Mouse (Mus musculus) midbrain, embryonic 16.5 days (tissue): ENCODE measurements around the gene Pkp1. TPM values are rescaled to one million over a fixed set of nuclear protein-coding genes. Genes with fewer than 3 reads are reported as not detected.

Experiments used
- ATAC-seq: fragments of 200-750 bp; cut with Nextera tagmentation; 2 replicates; pipeline ENCODE4 v1.8.0; 2017; ENCODE audit warnings: moderate TSS enrichment
- H3K27ac ChIP-seq: fragments of 300-500 bp; sonication (generic); 2 replicates; pipeline ENCODE4 v1.5.1; 2014; ENCODE audit warnings: mild to moderate bottlenecking, low read length, mixed read lengths
- H3K27me3 ChIP-seq: fragments of 300-500 bp; sonication (generic); 2 replicates; pipeline ENCODE4 v1.6.1; 2014; ENCODE audit warnings: low read depth, low read length, mixed read lengths; ENCODE audit not compliant: control insufficient read depth, insufficient read depth
- H3K36me3 ChIP-seq: fragments of 300-500 bp; sonication (generic); 2 replicates; pipeline ENCODE4 v1.6.1; 2014; ENCODE audit warnings: mild to moderate bottlenecking, low read length, moderate library complexity, mixed read lengths; ENCODE audit not compliant: control insufficient read depth, insufficient read depth
- H3K4me1 ChIP-seq: fragments of 300-500 bp; sonication (generic); 2 replicates; pipeline ENCODE4 v1.6.1; 2014; ENCODE audit warnings: mild to moderate bottlenecking, low read length, mixed read lengths; ENCODE audit not compliant: control insufficient read depth, insufficient read depth
- H3K4me2 ChIP-seq: fragments of 300-500 bp; sonication (generic); 2 replicates; pipeline ENCODE4 v1.6.1; 2014; ENCODE audit warnings: mild to moderate bottlenecking, low read length, mixed read lengths
- H3K4me3 ChIP-seq: fragments of 300-500 bp; sonication (generic); 2 replicates; pipeline ENCODE4 v1.5.1; 2014; ENCODE audit warnings: low read depth, mild to moderate bottlenecking, low read length, moderate library complexity, mixed read lengths
- H3K9ac ChIP-seq: fragments of 300-500 bp; sonication (generic); 2 replicates; pipeline ENCODE4 v1.6.1; 2014; ENCODE audit warnings: low read depth, low read length, mixed read lengths
- H3K9me3 ChIP-seq: fragments of 300-500 bp; sonication (generic); replicated peaks from 2 replicates; pipeline ENCODE4 v1.6.1; 2014; ENCODE audit warnings: mild to moderate bottlenecking, low read length, mixed read lengths; ENCODE audit not compliant: control insufficient read depth, poor library complexity, severe bottlenecking
- WGBS: fragments of 180-500 bp; shearing (Covaris S2); extraction: QIAGEN DNeasy Blood & Tissue Kit; methylation state at CpG from one replicate; pipeline ENCODE4 v1.1.7; 2014; 5-methylcytosine and 5-hydroxymethylcytosine counted together
- polyA plus RNA-seq: library from polyadenylated mRNA; unstranded; fragments of >200 nt; fragmentation: Nextera tagmentation; extraction: Ambion mirVana; gene quantifications from 2 replicates; pipeline ENCODE4 v1.2.1, GENCODE M21; 2015

Gene Pkp1
- polyA plus RNA-seq, 1 experiment from 2014 or later = not detected

- Histone ChIP-seq H3K36me3 (no peaks in the 10 kb centered on the region), H3K9me3 (no peaks in the 10 kb centered on the region), H3K4me2 (no peak overlapping the region), H3K4me3 (no peak overlapping the region), H3K27ac (no peak overlapping the region), H3K9ac (no peak overlapping the region), H3K4me1 (no peaks in the 10 kb centered on the region), H3K27me3 (no peaks in the 10 kb centered on the region)
- ATAC-seq = no peak
- whole genome bisulfite sequencing = 78% methylated on average over 6 of the region's 6 CpGs
Measured at GRCm38 (mm10) chr1:135892764-135893163, 26.2 kb downstream of the Pkp1 start.

- no peak overlapping the region for H3K4me3 ChIP-seq
- ATAC-seq = no peak
- H3K27me3 ChIP-seq = no peaks in the 10 kb centered on the region
- no peak overlapping the region for H3K27ac ChIP-seq
- H3K36me3 ChIP-seq = no peaks in the 10 kb centered on the region
- no peaks in the 10 kb centered on the region for H3K9me3 ChIP-seq
- H3K4me1 ChIP-seq = no peaks in the 10 kb centered on the region
- H3K4me2 ChIP-seq = no peak overlapping the region
- H3K9ac ChIP-seq = no peak overlapping the region
- WGBS = 58% methylated on average over 6 of the region's 6 CpGs
Measured at GRCm38 (mm10) chr1:135892233-135892632, 26.8 kb downstream of the Pkp1 start.

GRCm38 (mm10) chr1:135891424-135892216, 27.4 kb downstream of the Pkp1 start:
- ATAC-seq = no peak
- Histone ChIP-seq H3K36me3 (no peaks in the 10 kb centered on the region), H3K4me1 (no peaks in the 10 kb centered on the region), H3K4me2 (no peak overlapping the region), H3K27me3 (no peaks in the 10 kb centered on the region), H3K9ac (no peak overlapping the region), H3K27ac (no peak overlapping the region), H3K9me3 (no peaks in the 10 kb centered on the region), H3K4me3 (no peak overlapping the region)
- WGBS = 80% methylated on average over 11 of the region's 11 CpGs

- no peaks in the 10 kb centered on the region for H3K27me3 ChIP-seq
- no peak overlapping the region for H3K9ac ChIP-seq
- ATAC-seq = no peak
- no peak overlapping the region for H3K27ac ChIP-seq
- no peak overlapping the region for H3K4me3 ChIP-seq
- no peaks in the 10 kb centered on the region for H3K9me3 ChIP-seq
- no peak overlapping the region for H3K4me2 ChIP-seq
- 76% methylated on average over 20 of the region's 20 CpGs for WGBS
- H3K4me1 ChIP-seq = no peaks in the 10 kb centered on the region
- no peaks in the 10 kb centered on the region for H3K36me3 ChIP-seq
Measured at GRCm38 (mm10) chr1:135889461-135890185, 29.4 kb downstream of the Pkp1 start.

GRCm38 (mm10) chr1:135882385-135883109, 36.5 kb downstream of the Pkp1 start:
- Histone ChIP-seq H3K4me2 (no peak overlapping the region), H3K9ac (no peak overlapping the region)
- no peak for ATAC-seq

GRCm38 (mm10) chr1:135877248-135877647, 41.8 kb downstream of the Pkp1 start:
- Histone ChIP-seq H3K4me2 (no peak overlapping the region), H3K27ac (no peak overlapping the region), H3K9me3 (no peaks in the 10 kb centered on the region), H3K4me3 (no peak overlapping the region), H3K27me3 (no peaks in the 10 kb centered on the region), H3K4me1 (no peaks in the 10 kb centered on the region), H3K36me3 (no peaks in the 10 kb centered on the region), H3K9ac (no peak overlapping the region)
- no peak for ATAC-seq
- 78% methylated on average over 2 of the region's 2 CpGs for WGBS

More at GRCm38 (mm10) chr1:135882385-135883109, 36.5 kb downstream of the Pkp1 start:
- H3K27ac ChIP-seq = no peak overlapping the region
- H3K9me3 ChIP-seq = no peaks in the 10 kb centered on the region
- no peaks in the 10 kb centered on the region for H3K36me3 ChIP-seq
- H3K4me3 ChIP-seq = no peak overlapping the region
- no peaks in the 10 kb centered on the region for H3K27me3 ChIP-seq
- 79% methylated on average over 10 of the region's 10 CpGs for WGBS
- H3K4me1 ChIP-seq = no peaks in the 10 kb centered on the region

- H3K27ac ChIP-seq = no peak overlapping the region
- no peak overlapping the region for H3K9ac ChIP-seq
- no peak overlapping the region for H3K4me3 ChIP-seq
- H3K4me2 ChIP-seq = no peak overlapping the region
- WGBS = 85% methylated on average over 4 of the region's 4 CpGs
- no peaks in the 10 kb centered on the region for H3K9me3 ChIP-seq
- no peaks in the 10 kb centered on the region for H3K36me3 ChIP-seq
- no peak for ATAC-seq
- no peaks in the 10 kb centered on the region for H3K4me1 ChIP-seq
- no peaks in the 10 kb centered on the region for H3K27me3 ChIP-seq
Measured at GRCm38 (mm10) chr1:135872991-135873390, 46.0 kb downstream of the Pkp1 start.

- Histone ChIP-seq H3K9me3 (no peaks in the 10 kb centered on the region), H3K27me3 (no peaks in the 10 kb centered on the region), H3K4me3 (no peak overlapping the region), H3K9ac (no peak overlapping the region), H3K4me2 (no peak overlapping the region), H3K36me3 (no peaks in the 10 kb centered on the region), H3K4me1 (no peaks in the 10 kb centered on the region), H3K27ac (no peak overlapping the region)
- ATAC-seq = no peak
- WGBS = 96% methylated on average over 6 of the region's 6 CpGs
Measured at GRCm38 (mm10) chr1:135868570-135868969, 50.4 kb downstream of the Pkp1 start.
